Mouse (Mus musculus) intestine, postnatal 0 days (tissue): Measurements from ENCODE around the gene Cacna1c. TPM values are rescaled to one million over a fixed set of nuclear protein-coding genes. Genes with fewer than 3 reads are reported as not detected.
A peak's percentile ranks its signal among the peaks of the same experiment; 100 is the strongest.

Experiments used
- ATAC-seq: fragments of 200-750 bp; cut with Nextera tagmentation; 2 replicates; pipeline ENCODE4 v1.8.0; 2017; ENCODE audit warnings: mild to moderate bottlenecking, moderate TSS enrichment, moderate library complexity
- H3K27ac ChIP-seq: fragments of 300-500 bp; sonication (generic); 2 replicates; pipeline ENCODE4 v1.5.1; 2014; ENCODE audit warnings: mild to moderate bottlenecking, low read depth, low read length, moderate library complexity
- H3K27me3 ChIP-seq: fragments of 300-500 bp; sonication (generic); replicated peaks from 2 replicates; pipeline ENCODE4 v1.6.1; 2014; ENCODE audit warnings: low read length, mixed read lengths; ENCODE audit not compliant: control insufficient read depth, insufficient read depth
- H3K36me3 ChIP-seq: fragments of 300-500 bp; sonication (generic); 2 replicates; pipeline ENCODE4 v1.6.1; 2014; ENCODE audit warnings: mild to moderate bottlenecking, moderate library complexity; ENCODE audit not compliant: control insufficient read depth, insufficient read depth
- H3K4me1 ChIP-seq: fragments of 300-500 bp; sonication (generic); replicated peaks from 2 replicates; pipeline ENCODE4 v1.6.1; 2014; ENCODE audit warnings: antibody characterized with exemption, low read length, mixed read lengths; ENCODE audit not compliant: control insufficient read depth, insufficient read depth
- H3K4me2 ChIP-seq: fragments of 300-500 bp; sonication (generic); replicated peaks from 2 replicates; pipeline ENCODE4 v1.6.1; 2014; ENCODE audit warnings: low read depth, mild to moderate bottlenecking, moderate library complexity
- H3K4me3 ChIP-seq: fragments of 300-500 bp; sonication (generic); 2 replicates; pipeline ENCODE4 v1.5.1; 2014; ENCODE audit warnings: low read depth, low read length
- H3K9ac ChIP-seq: fragments of 300-500 bp; sonication (generic); 2 replicates; pipeline ENCODE4 v1.6.1; 2014; ENCODE audit warnings: mild to moderate bottlenecking, low read depth, low read length
- H3K9me3 ChIP-seq: fragments of 300-500 bp; sonication (generic); 2 replicates; pipeline ENCODE4 v1.6.1; 2016; ENCODE audit warnings: mixed run types; ENCODE audit not compliant: control insufficient read depth
- CTCF ChIP-seq: sonication (generic); IDR thresholded peaks from 2 replicates; pipeline ENCODE4 v1.5.1; 2016; ENCODE audit warnings: low read depth, mild to moderate bottlenecking, control low read depth, antibody characterized with exemption, moderate library complexity
- WGBS: fragments of 180-500 bp; shearing (Covaris S2); extraction: QIAGEN DNeasy Blood & Tissue Kit; methylation state at CpG from one replicate; pipeline ENCODE4 v1.1.7; 2014; 5-methylcytosine and 5-hydroxymethylcytosine counted together
- polyA plus RNA-seq: library from polyadenylated mRNA; unstranded; fragments of >200 nt; fragmentation: Nextera tagmentation; extraction: Ambion mirVana; gene quantifications from 2 replicates; pipeline ENCODE4 v1.2.1, GENCODE M21; 2015

Gene Cacna1c
- polyA plus RNA-seq, 1 experiment from 2014 or later: 1.2 TPM

- no peaks in the 10 kb centered on the region for H3K36me3 ChIP-seq
- H3K27ac ChIP-seq: no peak overlapping the region
- no peak for TF ChIP-seq CTCF
- H3K4me2 ChIP-seq: no peak overlapping the region
- H3K9ac ChIP-seq: no peak overlapping the region
- H3K9me3 ChIP-seq: no peaks in the 10 kb centered on the region
- H3K4me3 ChIP-seq: no peak overlapping the region
- 0 out of 2 replicates have a peak, but pooled peaks have one; percentile 25 for ATAC-seq
- H3K27me3 ChIP-seq: no peaks in the 10 kb centered on the region
- 55% methylated on average over 11 of the region's 11 CpGs for WGBS
- 0 out of 2 replicates have a peak, but pooled peaks cover 4% of the 10 kb centered on the region for H3K4me1 ChIP-seq
Observed at GRCm38 (mm10) chr6:118984181-118984901, 211.9 kb downstream of the Cacna1c start.

- H3K4me1 ChIP-seq: 0 out of 2 replicates have a peak, but pooled peaks cover 4% of the 10 kb centered on the region
- H3K4me3 ChIP-seq: no peak overlapping the region
- no peak for ATAC-seq
- 72% methylated on average over 8 of the region's 8 CpGs for WGBS
- no peaks in the 10 kb centered on the region for H3K27me3 ChIP-seq
- H3K27ac ChIP-seq: no peak overlapping the region
- H3K4me2 ChIP-seq: no peak overlapping the region
- H3K9me3 ChIP-seq: no peaks in the 10 kb centered on the region
- no peak for TF ChIP-seq CTCF
- H3K9ac ChIP-seq: no peak overlapping the region
- no peaks in the 10 kb centered on the region for H3K36me3 ChIP-seq
Observed at GRCm38 (mm10) chr6:118983471-118984040, 212.7 kb downstream of the Cacna1c start.

GRCm38 (mm10) chr6:118980265-118980664 lies 216.0 kb downstream of the Cacna1c start:
- H3K27me3 ChIP-seq: no peaks in the 10 kb centered on the region
- H3K36me3 ChIP-seq: no peaks in the 10 kb centered on the region
- no peak overlapping the region for H3K4me2 ChIP-seq
- no peak for TF ChIP-seq CTCF
- no peak overlapping the region for H3K4me3 ChIP-seq
- WGBS: 68% methylated on average over 12 of the region's 12 CpGs
- no peak overlapping the region for H3K27ac ChIP-seq
- H3K4me1 ChIP-seq: 0 out of 2 replicates have a peak, but pooled peaks cover 4% of the 10 kb centered on the region
- H3K9ac ChIP-seq: no peak overlapping the region
- no peak for ATAC-seq
- H3K9me3 ChIP-seq: no peaks in the 10 kb centered on the region

- Histone ChIP-seq H3K4me3 (no peak overlapping the region), H3K27ac (no peak overlapping the region), H3K27me3 (no peaks in the 10 kb centered on the region), H3K4me2 (no peak overlapping the region), H3K9ac (no peak overlapping the region), H3K4me1 (0 out of 2 replicates have a peak, but pooled peaks cover 6% of the 10 kb centered on the region), H3K9me3 (no peaks in the 10 kb centered on the region), H3K36me3 (no peaks in the 10 kb centered on the region)
- no peak for TF ChIP-seq CTCF
- no peak for ATAC-seq
- WGBS: 36% methylated on average over 10 of the region's 10 CpGs
Observed at GRCm38 (mm10) chr6:118977443-118978271, 218.6 kb downstream of the Cacna1c start.

- no peak for TF ChIP-seq CTCF
- ATAC-seq: no peak
- 88% methylated on average over 14 of the region's 14 CpGs for WGBS
- Histone ChIP-seq H3K36me3 (no peaks in the 10 kb centered on the region), H3K27ac (no peak overlapping the region), H3K4me2 (no peak overlapping the region), H3K4me3 (no peak overlapping the region), H3K9ac (no peak overlapping the region), H3K9me3 (no peaks in the 10 kb centered on the region), H3K27me3 (no peaks in the 10 kb centered on the region), H3K4me1 (0 out of 2 replicates have a peak, but pooled peaks cover 7% of the 10 kb centered on the region)
Observed at GRCm38 (mm10) chr6:118976617-118977016, 219.6 kb downstream of the Cacna1c start.
